Mouse (Mus musculus) liver, embryonic 12.5 days (tissue): ENCODE data around the gene Ifngr1. TPM values are rescaled to one million over a fixed set of nuclear protein-coding genes. Genes with fewer than 3 reads are reported as not detected.

ENCODE experiments used
- ATAC-seq: fragments of 200-750 bp; cut with Nextera tagmentation; 2 replicates; pipeline ENCODE4 v1.8.0; 2017; ENCODE audit warnings: moderate number of reproducible peaks, mild to moderate bottlenecking, moderate library complexity
- H3K27ac ChIP-seq: fragments of 300-500 bp; sonication (generic); 2 replicates; pipeline ENCODE4 v1.5.1; 2016; ENCODE audit warnings: mild to moderate bottlenecking
- H3K27me3 ChIP-seq: fragments of 300-500 bp; sonication (generic); replicated peaks from 2 replicates; pipeline ENCODE4 v1.6.1; 2016; ENCODE audit warnings: mild to moderate bottlenecking, moderate library complexity
- H3K36me3 ChIP-seq: fragments of 300-500 bp; sonication (generic); 2 replicates; pipeline ENCODE4 v1.6.1; 2016; ENCODE audit warnings: mild to moderate bottlenecking, moderate library complexity
- H3K4me1 ChIP-seq: fragments of 300-500 bp; sonication (generic); 2 replicates; pipeline ENCODE4 v1.6.1; 2016
- H3K4me2 ChIP-seq: fragments of 300-500 bp; sonication (generic); 2 replicates; pipeline ENCODE4 v1.6.1; 2016; ENCODE audit warnings: mild to moderate bottlenecking, moderate library complexity
- H3K4me3 ChIP-seq: fragments of 300-500 bp; sonication (generic); 2 replicates; pipeline ENCODE4 v1.5.1; 2016; ENCODE audit warnings: mild to moderate bottlenecking, moderate library complexity
- H3K9ac ChIP-seq: fragments of 300-500 bp; sonication (generic); 2 replicates; pipeline ENCODE4 v1.6.1; 2016; ENCODE audit warnings: mild to moderate bottlenecking, moderate library complexity
- H3K9me3 ChIP-seq: fragments of 300-500 bp; sonication (generic); replicated peaks from 2 replicates; pipeline ENCODE4 v1.6.1; 2016; ENCODE audit warnings: mild to moderate bottlenecking, moderate library complexity
- WGBS: fragments of 180-500 bp; shearing (Covaris S2); methylation state at CpG from one replicate; pipeline ENCODE4 v1.1.7; 2016; ENCODE audit not compliant: insufficient replicate concordance; 5-methylcytosine and 5-hydroxymethylcytosine counted together
- polyA plus RNA-seq: library from polyadenylated mRNA; unstranded; fragments of >200 nt; fragmentation: Nextera tagmentation; extraction: Ambion mirVana; gene quantifications from 2 replicates; pipeline ENCODE4 v1.2.1, GENCODE M21; 2016

Gene Ifngr1
- polyA plus RNA-seq, 1 experiment from 2014 or later = 40.7 TPM

DNA sequence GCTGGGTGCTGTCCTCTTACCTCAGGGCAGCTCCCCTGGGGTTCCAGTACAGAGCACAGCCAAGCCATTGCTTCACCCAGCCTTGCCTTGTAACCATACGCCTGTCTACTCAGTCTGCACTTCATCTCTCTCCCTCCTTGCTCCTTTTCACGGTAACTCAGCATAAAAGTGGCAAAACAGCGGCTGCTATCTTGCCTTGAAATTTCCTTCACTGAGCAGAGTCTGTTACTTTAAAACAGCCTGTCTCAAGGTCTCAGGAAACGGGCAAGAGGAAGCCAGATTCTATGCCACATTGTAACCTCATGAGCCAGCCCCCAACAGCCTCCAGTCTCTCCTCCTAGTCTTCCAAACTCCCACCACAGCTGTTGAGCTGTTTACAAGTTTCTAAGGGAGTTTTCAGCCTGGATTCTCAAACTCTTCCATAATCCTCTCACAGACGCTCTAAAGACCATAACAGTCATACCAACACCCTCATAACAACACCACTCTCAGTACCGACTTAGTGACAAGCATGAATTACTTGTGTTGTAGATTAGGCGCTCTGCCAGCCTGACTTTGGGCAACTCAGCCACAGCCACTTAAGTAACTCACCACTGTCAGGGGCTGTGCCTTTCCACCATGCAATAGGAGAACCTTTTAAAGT is 21.5 kb downstream of the Ifngr1 start:
- no peak overlapping the region for H3K4me3 ChIP-seq
- H3K27ac ChIP-seq = peak overlapping the region; percentile 26; the same call in 1 of the 2 replicates
- H3K4me2 ChIP-seq = no peak overlapping the region
- ATAC-seq = no peak
- peaks cover 23% of the 10 kb centered on the region for H3K36me3 ChIP-seq
- 21% methylated on average over 7 of the region's 7 CpGs for WGBS
- no peak overlapping the region for H3K9ac ChIP-seq
- H3K27me3 ChIP-seq = no peaks in the 10 kb centered on the region
- H3K9me3 ChIP-seq = no peaks in the 10 kb centered on the region
- H3K4me1 ChIP-seq = peaks cover 14% of the 10 kb centered on the region; the same call in 1 of the 2 replicates

DNA sequence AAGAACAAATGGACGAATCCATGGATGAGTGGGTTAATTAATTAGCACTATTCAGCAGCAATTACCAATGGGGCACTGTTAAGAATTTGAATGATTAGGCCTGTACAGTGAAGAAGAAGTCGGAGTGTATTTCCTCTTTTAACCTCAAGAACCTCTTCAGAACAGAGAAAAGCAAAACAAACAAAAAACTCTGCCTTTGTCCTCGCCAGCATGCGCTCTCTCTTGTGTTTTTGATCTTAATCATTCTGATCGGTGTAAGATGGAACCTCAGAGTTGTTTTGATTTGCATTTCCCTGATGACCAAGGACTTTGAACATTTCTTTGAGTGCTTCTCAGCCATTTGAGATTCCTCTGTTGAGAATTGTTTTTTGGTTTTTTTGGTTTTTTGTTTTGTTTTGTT is 28.0 kb downstream of the Ifngr1 start:
- Histone ChIP-seq H3K36me3 (no peaks in the 10 kb centered on the region), H3K4me2 (no peak overlapping the region), H3K9ac (no peak overlapping the region), H3K27ac (no peak overlapping the region), H3K4me1 (no peaks in the 10 kb centered on the region), H3K4me3 (no peak overlapping the region), H3K27me3 (no peaks in the 10 kb centered on the region), H3K9me3 (no peaks in the 10 kb centered on the region)
- 59% methylated on average over 5 of the region's 5 CpGs for WGBS
- no peak for ATAC-seq

DNA sequence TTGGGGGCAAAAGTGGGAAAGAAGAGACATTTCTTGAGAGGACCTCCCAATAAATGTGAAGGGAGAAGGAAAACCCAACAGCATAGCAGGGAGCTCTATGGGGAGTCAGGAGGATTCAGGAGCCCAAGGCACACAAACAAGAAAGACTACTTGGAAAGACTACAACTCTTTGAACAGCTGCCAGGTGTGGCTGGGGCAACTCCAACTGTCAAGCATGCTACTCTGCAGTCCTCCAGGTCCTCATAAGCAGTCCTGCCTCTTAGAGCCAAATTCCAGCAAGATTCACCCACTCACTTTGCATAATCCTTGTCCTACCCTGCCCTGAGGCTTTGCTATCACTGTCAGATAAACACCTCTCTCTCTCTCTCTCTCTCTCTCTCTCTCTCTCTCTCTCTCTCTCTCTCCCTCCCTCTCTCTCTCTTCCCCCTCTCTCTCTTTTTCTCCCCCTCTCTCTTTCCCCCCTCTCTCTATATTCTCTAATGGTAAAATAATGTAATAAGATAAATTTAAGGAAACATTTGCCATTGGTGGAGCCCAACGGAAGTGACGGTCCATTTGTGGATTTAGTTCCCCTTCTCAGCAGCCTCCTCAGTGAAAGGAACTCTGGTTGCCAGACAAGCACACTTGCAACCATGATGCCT is 29.8 kb downstream of the Ifngr1 start, which contains the start of gene Il22ra2:
TSS of gene Il22ra2 (plus strand) at position 591 of the 641 bp plus-strand sequence.
- H3K36me3 ChIP-seq = no peaks in the 10 kb centered on the region
- H3K4me3 ChIP-seq = no peak within 1 kb of the TSS
- H3K4me1 ChIP-seq = no peaks in the 10 kb centered on the region
- 79% methylated on average over 2 of the region's 2 CpGs for WGBS
- no peak within 1 kb of the TSS for H3K9ac ChIP-seq
- H3K4me2 ChIP-seq = no peak within 1 kb of the TSS
- H3K9me3 ChIP-seq = no peaks in the 10 kb centered on the region
- no peak for ATAC-seq
- H3K27ac ChIP-seq = no peak within 1 kb of the TSS
- H3K27me3 ChIP-seq = no peaks in the 10 kb centered on the region

DNA sequence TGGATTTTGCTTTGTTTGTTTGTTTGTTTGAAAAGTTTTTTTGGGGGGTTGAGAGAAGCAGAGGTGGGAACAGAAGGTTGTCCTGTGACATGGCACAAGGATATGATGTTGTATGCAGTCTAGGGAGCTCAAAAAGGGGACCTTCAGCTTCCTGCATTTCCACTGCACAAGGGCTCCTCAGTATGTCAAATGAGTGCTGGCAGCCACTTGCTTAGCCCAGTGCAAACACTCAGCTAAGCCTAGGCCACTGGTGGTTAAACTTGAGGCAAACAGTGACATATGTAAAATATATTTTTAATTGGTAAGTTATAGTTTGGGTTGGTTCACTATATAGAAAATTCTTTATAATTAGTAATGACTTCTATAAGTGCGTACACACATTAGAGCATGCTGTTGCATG is 32.9 kb downstream of the Ifngr1 start:
- Histone ChIP-seq H3K4me3 (no peak overlapping the region), H3K27ac (no peak overlapping the region), H3K4me1 (no peaks in the 10 kb centered on the region), H3K36me3 (no peaks in the 10 kb centered on the region), H3K27me3 (no peaks in the 10 kb centered on the region), H3K9ac (no peak overlapping the region), H3K4me2 (no peak overlapping the region), H3K9me3 (no peaks in the 10 kb centered on the region)
- 88% methylated on average over 1 of the region's 1 CpGs for WGBS
- ATAC-seq = no peak

DNA sequence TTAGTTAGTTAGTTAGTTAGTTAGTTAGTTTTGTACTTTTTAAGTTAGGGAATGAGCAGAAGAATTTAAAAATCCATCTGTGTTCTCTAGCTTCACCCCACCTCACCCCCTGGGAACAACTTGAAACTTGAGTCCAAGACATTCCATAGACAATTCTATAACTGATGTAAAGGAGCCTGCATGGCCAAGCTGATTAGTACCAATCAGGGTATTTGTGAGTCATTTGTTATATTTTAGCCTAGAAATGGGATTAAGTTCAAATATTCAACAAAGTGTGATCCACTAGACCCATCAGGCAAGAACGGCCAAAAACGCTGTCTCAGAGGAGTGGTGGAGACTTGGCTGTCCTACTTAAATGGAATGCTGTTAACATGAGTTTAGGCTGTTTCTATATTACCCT is 35.6 kb downstream of the Ifngr1 start:
- no peak overlapping the region for H3K9ac ChIP-seq
- H3K27ac ChIP-seq = no peak overlapping the region
- WGBS = 84% methylated on average over 2 of the region's 2 CpGs
- H3K27me3 ChIP-seq = no peaks in the 10 kb centered on the region
- H3K4me3 ChIP-seq = no peak overlapping the region
- no peaks in the 10 kb centered on the region for H3K36me3 ChIP-seq
- no peaks in the 10 kb centered on the region for H3K9me3 ChIP-seq
- H3K4me1 ChIP-seq = no peaks in the 10 kb centered on the region
- no peak for ATAC-seq
- H3K4me2 ChIP-seq = no peak overlapping the region

DNA sequence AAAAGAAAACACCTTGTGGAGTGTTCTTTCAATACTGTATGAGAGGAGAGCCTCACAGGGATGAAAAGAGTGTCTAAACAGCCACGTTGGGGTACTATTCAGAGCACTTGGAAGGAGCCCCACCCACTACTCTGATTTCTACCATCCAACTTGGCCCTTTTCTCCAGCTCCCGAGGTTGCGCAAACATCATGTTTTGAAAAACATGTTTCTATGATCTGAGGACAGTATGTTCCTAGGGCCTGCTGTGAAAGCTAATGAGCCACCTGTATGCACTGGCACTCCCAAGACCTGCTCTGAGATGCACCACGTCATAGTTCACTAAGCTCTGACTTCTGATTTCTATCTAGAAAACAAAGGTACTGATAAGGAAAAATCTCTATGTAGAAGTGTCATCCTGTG is 36.0 kb downstream of the Ifngr1 start:
- no peak for ATAC-seq
- H3K9me3 ChIP-seq = no peaks in the 10 kb centered on the region
- 69% methylated on average over 4 of the region's 4 CpGs for WGBS
- H3K36me3 ChIP-seq = no peaks in the 10 kb centered on the region
- H3K4me3 ChIP-seq = no peak overlapping the region
- no peak overlapping the region for H3K9ac ChIP-seq
- no peaks in the 10 kb centered on the region for H3K4me1 ChIP-seq
- H3K27ac ChIP-seq = no peak overlapping the region
- no peak overlapping the region for H3K4me2 ChIP-seq
- no peaks in the 10 kb centered on the region for H3K27me3 ChIP-seq

DNA sequence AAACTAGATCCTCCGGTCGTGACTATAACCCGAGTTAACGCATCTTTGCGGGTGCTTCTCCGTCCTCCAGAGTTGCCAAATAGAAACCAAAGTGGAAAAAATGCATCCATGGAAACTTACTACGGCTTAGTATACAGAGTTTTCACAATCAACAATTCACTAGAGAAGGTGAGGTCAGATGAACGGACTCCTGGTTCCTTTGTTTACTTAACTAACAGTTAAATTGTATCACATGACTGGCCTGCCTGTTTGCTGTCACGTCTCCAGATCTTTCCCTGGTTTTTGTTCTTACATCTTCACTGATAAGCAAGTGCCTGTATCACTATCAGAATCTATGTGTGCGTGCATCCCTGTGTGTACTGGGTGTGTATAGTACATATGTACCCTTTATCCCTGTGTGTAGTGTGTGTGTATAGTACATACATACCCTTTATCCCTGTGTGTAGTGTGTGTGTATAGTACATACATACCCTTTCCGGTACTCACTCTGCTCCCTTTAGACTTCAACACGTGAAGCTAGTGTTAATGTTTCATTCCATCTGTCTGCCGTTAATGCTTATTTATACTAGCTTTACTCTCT is 40.0 kb downstream of the Ifngr1 start:
- Histone ChIP-seq H3K9me3 (no peaks in the 10 kb centered on the region), H3K4me2 (no peak overlapping the region), H3K9ac (no peak overlapping the region), H3K4me1 (no peaks in the 10 kb centered on the region), H3K27me3 (no peaks in the 10 kb centered on the region), H3K36me3 (no peaks in the 10 kb centered on the region), H3K27ac (no peak overlapping the region), H3K4me3 (no peak overlapping the region)
- 73% methylated on average over 13 of the region's 13 CpGs for WGBS
- no peak for ATAC-seq

DNA sequence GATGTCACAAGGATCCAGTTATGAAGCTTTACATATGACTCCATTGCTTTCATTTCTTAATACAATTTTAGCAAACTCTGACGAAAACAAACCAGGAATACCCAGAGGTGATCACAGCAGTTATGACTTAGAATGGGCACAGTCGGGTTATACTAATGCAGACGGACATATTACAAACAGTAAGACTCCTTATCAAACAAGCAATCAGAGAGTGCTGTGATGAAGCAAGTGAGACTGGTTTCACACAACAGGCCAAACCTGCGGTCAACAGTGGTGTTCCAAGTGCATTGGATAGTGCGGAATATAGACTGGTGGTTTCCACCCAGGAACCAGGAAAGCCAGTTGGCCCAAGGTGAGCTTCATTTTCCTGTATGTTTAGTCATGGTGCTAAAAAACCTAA is 47.1 kb downstream of the Ifngr1 start:
- H3K36me3 ChIP-seq = no peaks in the 10 kb centered on the region
- 71% methylated on average over 5 of the region's 5 CpGs for WGBS
- no peak overlapping the region for H3K27ac ChIP-seq
- no peak overlapping the region for H3K9ac ChIP-seq
- no peaks in the 10 kb centered on the region for H3K9me3 ChIP-seq
- no peak overlapping the region for H3K4me2 ChIP-seq
- no peaks in the 10 kb centered on the region for H3K27me3 ChIP-seq
- no peaks in the 10 kb centered on the region for H3K4me1 ChIP-seq
- H3K4me3 ChIP-seq = no peak overlapping the region
- ATAC-seq = no peak

DNA sequence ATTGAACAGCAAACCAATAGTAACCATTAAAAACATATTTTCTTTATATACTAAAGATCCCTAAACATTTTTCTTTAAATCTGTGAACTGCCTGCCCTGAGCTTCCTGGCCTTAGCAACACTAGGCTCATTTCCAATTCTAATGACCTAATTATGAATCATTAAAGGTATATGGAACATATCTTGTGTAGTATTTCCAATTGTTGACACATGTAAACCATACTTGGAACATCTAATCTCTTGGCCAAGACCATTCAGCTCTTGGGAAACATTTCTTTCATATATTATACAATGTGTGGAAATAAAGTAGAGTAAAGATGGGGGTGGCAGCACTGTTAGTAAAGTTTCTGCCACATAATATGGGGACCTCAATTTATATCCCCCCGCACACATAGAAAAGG is 47.9 kb downstream of the Ifngr1 start:
- Histone ChIP-seq H3K4me3 (no peak overlapping the region), H3K27me3 (no peaks in the 10 kb centered on the region), H3K9ac (no peak overlapping the region), H3K4me2 (no peak overlapping the region), H3K4me1 (no peaks in the 10 kb centered on the region), H3K27ac (no peak overlapping the region), H3K9me3 (no peaks in the 10 kb centered on the region), H3K36me3 (no peaks in the 10 kb centered on the region)
- 83% methylated on average over 1 of the region's 1 CpGs for WGBS
- ATAC-seq = no peak

DNA sequence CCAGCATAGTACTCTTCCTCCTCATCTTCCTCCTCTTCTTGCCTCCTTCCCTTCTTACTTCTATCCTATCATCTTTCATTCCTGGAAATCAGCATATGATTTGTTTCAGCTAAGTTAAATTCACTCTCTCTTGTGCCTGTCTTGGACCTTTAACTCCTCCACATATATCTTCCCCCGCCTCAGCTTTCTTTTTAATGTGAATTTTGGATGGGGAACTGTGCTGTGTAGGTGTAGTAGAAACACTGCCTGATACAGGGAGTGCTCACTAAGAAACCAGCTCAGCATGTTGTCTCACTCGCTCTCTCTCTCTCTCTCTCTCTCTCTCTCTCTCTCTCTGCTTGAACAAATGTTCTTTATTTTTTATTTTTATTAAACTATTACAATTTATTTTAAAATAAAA is 53.4 kb downstream of the Ifngr1 start:
- 63% methylated on average over 2 of the region's 2 CpGs for WGBS
- H3K4me1 ChIP-seq = no peaks in the 10 kb centered on the region

DNA sequence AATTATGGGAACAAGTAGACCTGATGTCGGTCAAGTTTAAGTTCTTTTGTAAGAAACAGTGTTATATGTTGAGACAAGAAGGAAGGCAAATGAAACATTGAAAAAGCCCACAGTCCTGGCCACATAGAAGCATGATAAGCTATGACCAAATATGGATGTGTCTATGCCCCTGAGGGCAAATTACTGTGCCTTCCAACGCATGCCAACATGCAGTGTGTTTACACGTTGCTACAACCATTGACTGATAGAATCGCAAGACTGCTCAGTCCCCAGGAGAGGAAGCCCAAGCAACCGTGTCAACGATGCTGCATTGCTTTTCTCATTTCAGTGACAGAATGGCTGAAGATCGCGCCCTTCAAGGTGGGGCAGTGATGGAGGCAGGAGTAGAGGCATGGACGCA is 65.7 kb downstream of the Ifngr1 start:
- Histone ChIP-seq H3K9me3 (no peaks in the 10 kb centered on the region), H3K4me3 (no peak overlapping the region), H3K4me1 (no peaks in the 10 kb centered on the region), H3K9ac (no peak overlapping the region), H3K4me2 (no peak overlapping the region), H3K36me3 (no peaks in the 10 kb centered on the region), H3K27me3 (no peaks in the 10 kb centered on the region), H3K27ac (no peak overlapping the region)
- ATAC-seq = no peak
- 77% methylated on average over 9 of the region's 9 CpGs for WGBS

More for the DNA sequence above, 53.4 kb downstream of the Ifngr1 start:
- H3K27me3 ChIP-seq = no peaks in the 10 kb centered on the region
- no peaks in the 10 kb centered on the region for H3K9me3 ChIP-seq
- ATAC-seq = no peak
- H3K36me3 ChIP-seq = no peaks in the 10 kb centered on the region
- H3K4me2 ChIP-seq = no peak overlapping the region
- no peak overlapping the region for H3K9ac ChIP-seq
- no peak overlapping the region for H3K27ac ChIP-seq
- H3K4me3 ChIP-seq = no peak overlapping the region
